Mouse (Mus musculus) liver, embryonic 15.5 days (tissue): ENCODE measurements around the gene Nr2e1. TPM values are rescaled to one million over a fixed set of nuclear protein-coding genes. Genes with fewer than 3 reads are reported as not detected.

Experiments
- ATAC-seq: fragments of 200-750 bp; cut with Nextera tagmentation; 2 replicates; pipeline ENCODE4 v1.8.0; 2017; ENCODE audit warnings: moderate number of reproducible peaks, mild to moderate bottlenecking, moderate library complexity; ENCODE audit not compliant: insufficient read depth
- H3K27ac ChIP-seq: fragments of 300-500 bp; sonication (generic); replicated peaks from 2 replicates; pipeline ENCODE4 v1.5.1; 2015; ENCODE audit warnings: mild to moderate bottlenecking, inconsistent platforms
- H3K27me3 ChIP-seq: fragments of 300-500 bp; sonication (generic); 2 replicates; pipeline ENCODE4 v1.6.1; 2015; ENCODE audit warnings: mild to moderate bottlenecking, inconsistent platforms
- H3K36me3 ChIP-seq: fragments of 300-500 bp; sonication (generic); replicated peaks from 2 replicates; pipeline ENCODE4 v1.6.1; 2015; ENCODE audit warnings: moderate library complexity, mild to moderate bottlenecking, inconsistent platforms
- H3K4me1 ChIP-seq: fragments of 300-500 bp; sonication (generic); replicated peaks from 2 replicates; pipeline ENCODE4 v1.6.1; 2015; ENCODE audit warnings: inconsistent platforms
- H3K4me2 ChIP-seq: fragments of 300-500 bp; sonication (generic); 2 replicates; pipeline ENCODE4 v1.6.1; 2015; ENCODE audit warnings: moderate library complexity, mild to moderate bottlenecking, inconsistent platforms
- H3K4me3 ChIP-seq: fragments of 300-500 bp; sonication (generic); replicated peaks from 2 replicates; pipeline ENCODE4 v1.5.1; 2015; ENCODE audit warnings: mild to moderate bottlenecking, inconsistent platforms
- H3K9ac ChIP-seq: fragments of 300-500 bp; sonication (generic); 2 replicates; pipeline ENCODE4 v1.6.1; 2015; ENCODE audit warnings: moderate library complexity, mild to moderate bottlenecking, inconsistent platforms
- H3K9me3 ChIP-seq: fragments of 300-500 bp; sonication (generic); replicated peaks from 2 replicates; pipeline ENCODE4 v1.6.1; 2016; ENCODE audit warnings: inconsistent platforms
- whole genome bisulfite sequencing: fragments of 180-500 bp; shearing (Covaris S2); methylation state at CpG from one replicate; pipeline ENCODE4 v1.1.7; 2015; ENCODE audit warnings: mixed read lengths; ENCODE audit not compliant: insufficient replicate concordance; 5-methylcytosine and 5-hydroxymethylcytosine counted together
- polyA plus RNA-seq: library from polyadenylated mRNA; unstranded; fragments of >200 nt; fragmentation: Nextera tagmentation; extraction: Ambion mirVana; gene quantifications from 2 replicates; pipeline ENCODE4 v1.2.1, GENCODE M21; 2015

Nr2e1 gene
- polyA plus RNA-seq, 1 experiment from 2014 or later: not detected

DNA sequence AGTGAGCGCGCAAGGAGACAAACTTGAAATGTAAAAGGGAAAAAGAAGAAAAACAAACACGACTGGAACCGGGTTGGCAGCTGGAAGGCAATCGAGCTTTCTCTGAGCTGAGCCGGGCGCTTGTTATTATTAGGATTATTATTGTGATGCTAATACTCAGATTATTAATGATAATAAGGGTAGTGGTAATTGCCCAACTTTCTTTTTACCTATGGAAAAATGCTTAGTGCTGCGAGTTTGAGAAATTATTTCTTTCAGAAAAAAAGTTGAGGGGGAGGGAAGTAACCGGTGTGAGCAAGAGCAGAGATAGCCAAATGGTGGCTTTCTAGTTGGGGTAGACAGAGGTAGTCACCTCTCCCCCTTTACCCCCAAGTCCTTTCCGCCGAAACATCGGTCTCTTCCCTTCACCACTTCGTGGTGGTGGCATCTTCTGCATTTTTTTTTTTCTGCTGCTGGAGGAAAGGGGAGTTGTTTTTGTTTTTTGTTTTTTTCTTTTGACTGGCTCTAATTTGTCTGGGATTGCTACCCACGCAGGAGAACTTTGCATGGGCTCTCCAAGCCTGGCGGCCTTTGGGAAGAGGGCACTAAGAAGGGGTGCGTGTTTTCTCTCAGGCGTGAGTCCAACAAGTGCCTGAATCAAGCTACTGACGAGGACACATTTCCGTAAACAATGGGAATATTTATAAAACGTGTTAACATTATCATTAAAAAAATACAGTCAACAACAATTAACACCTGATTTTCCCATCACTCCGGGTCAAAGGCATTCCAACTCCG is 4.5 kb downstream of the Nr2e1 start:
- WGBS: 3% methylated on average over 22 of the region's 22 CpGs
- Histone ChIP-seq H3K27ac (no peak overlapping the region), H3K9me3 (no peaks in the 10 kb centered on the region), H3K4me1 (peaks cover 5% of the 10 kb centered on the region; the same call in 1 of the 2 replicates), H3K9ac (no peak overlapping the region), H3K36me3 (no peaks in the 10 kb centered on the region), H3K4me3 (no peak overlapping the region), H3K4me2 (no peak overlapping the region), H3K27me3 (peaks cover 100% of the 10 kb centered on the region)
- ATAC-seq: no peak

DNA sequence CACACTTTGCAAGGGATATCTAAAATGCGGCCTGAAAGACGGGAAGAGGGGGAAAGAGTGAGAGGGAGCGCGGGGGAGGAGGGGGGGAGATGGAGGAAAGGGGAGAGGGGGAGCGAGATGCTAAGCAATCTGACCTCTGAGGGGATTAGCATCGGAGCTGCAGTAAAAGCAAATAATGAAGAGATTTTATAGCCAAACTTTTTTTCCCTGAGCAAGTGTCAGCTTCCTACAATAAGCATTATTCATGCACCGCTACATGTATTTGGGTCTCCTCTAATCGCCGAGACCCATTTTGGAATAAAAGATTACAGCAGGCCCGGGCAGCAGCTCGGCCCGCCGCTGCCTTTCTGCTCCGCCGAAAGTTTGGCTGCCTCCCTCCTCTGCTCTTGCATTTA is 5.2 kb downstream of the Nr2e1 start:
- Histone ChIP-seq H3K27ac (no peak overlapping the region), H3K9me3 (no peaks in the 10 kb centered on the region), H3K27me3 (peaks cover 100% of the 10 kb centered on the region), H3K9ac (no peak overlapping the region), H3K4me1 (peaks cover 5% of the 10 kb centered on the region; the same call in 1 of the 2 replicates), H3K36me3 (no peaks in the 10 kb centered on the region), H3K4me2 (no peak overlapping the region), H3K4me3 (no peak overlapping the region)
- WGBS: 2% methylated on average over 15 of the region's 15 CpGs
- ATAC-seq: no peak

- whole genome bisulfite sequencing: 3% methylated on average over 15 of the region's 15 CpGs
- no peak overlapping the region for H3K4me3 ChIP-seq
Measured at GRCm38 (mm10) chr10:42577525-42578280, 5.7 kb downstream of the Nr2e1 start.

DNA sequence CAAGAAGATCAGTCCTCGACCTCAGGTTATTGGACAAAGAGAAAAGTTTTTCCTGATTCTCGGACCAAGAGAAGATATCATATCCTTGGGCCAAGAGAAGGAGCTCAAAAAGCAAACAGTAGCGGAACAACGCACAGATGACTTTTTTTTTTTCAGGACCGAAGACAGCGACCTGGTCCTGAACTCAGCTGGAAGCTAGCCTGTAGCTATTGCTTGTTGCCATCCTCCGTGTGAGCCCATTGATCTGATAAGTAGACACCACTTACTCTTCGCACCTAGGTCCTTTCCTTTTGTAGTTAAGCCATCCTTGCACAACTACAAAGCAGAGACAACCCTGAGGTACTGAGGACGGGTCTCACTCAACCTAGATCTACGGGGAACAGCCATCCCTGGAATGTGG is 8.8 kb downstream of the Nr2e1 start:
- H3K27ac ChIP-seq: no peak overlapping the region
- H3K9ac ChIP-seq: no peak overlapping the region
- H3K27me3 ChIP-seq: peaks cover 100% of the 10 kb centered on the region
- 0 out of 2 replicates have a peak, but pooled peaks cover 4% of the 10 kb centered on the region for H3K4me1 ChIP-seq
- H3K4me2 ChIP-seq: no peak overlapping the region
- WGBS: 3% methylated on average over 10 of the region's 10 CpGs
- ATAC-seq: no peak
- H3K9me3 ChIP-seq: no peaks in the 10 kb centered on the region
- H3K36me3 ChIP-seq: no peaks in the 10 kb centered on the region
- no peak overlapping the region for H3K4me3 ChIP-seq

More at GRCm38 (mm10) chr10:42577525-42578280, 5.7 kb downstream of the Nr2e1 start:
- no peaks in the 10 kb centered on the region for H3K9me3 ChIP-seq
- peaks cover 100% of the 10 kb centered on the region for H3K27me3 ChIP-seq
- no peak overlapping the region for H3K4me2 ChIP-seq
- no peak overlapping the region for H3K9ac ChIP-seq
- ATAC-seq: no peak
- H3K27ac ChIP-seq: no peak overlapping the region
- no peaks in the 10 kb centered on the region for H3K36me3 ChIP-seq
- peaks cover 5% of the 10 kb centered on the region; the same call in 1 of the 2 replicates for H3K4me1 ChIP-seq

DNA sequence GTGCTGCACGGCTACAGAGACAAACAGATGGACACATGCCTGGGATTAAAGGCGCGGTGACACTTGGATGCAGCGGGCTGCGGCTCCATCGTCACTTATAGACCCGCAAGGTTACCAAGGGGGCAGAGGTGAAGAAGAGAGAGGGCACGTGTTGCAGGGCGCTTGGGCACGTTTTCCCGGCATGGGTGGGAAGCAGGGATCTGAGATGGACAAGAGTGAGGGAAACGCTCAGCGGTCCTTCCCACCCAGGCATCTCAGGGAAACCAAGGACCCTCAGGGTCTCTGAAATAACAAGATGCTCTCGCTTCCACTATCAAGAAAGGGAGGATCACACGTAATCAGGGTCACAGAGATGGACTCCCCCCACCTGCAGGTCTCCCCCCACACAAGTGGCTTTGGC is 10.5 kb downstream of the Nr2e1 start:
- no peak overlapping the region for H3K4me2 ChIP-seq
- no peak for ATAC-seq
- WGBS: 3% methylated on average over 15 of the region's 15 CpGs

DNA sequence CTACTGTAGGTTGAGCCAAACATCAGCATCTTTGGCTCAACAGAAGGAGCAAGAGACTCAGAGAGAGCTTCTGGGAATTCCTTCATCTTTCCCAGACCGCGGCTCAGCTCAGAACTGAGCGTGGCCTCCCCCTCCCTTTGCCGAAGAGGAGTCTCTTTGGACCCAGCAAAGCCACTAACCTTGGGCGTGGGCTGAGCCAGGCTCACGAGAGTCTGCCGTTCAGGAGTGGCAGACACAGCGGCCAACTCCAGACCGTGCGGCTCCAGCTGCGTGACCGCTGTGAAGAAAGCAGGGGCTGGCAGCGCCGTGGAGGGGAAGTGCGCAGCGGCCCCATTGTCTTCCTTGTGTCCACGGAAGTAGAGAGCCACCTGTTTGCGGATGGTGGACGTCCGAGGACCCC is 10.9 kb downstream of the Nr2e1 start:
- H3K27me3 ChIP-seq: peaks cover 98% of the 10 kb centered on the region
- H3K4me2 ChIP-seq: no peak overlapping the region
- no peak for ATAC-seq
- no peak overlapping the region for H3K9ac ChIP-seq
- no peak overlapping the region for H3K27ac ChIP-seq
- H3K36me3 ChIP-seq: no peaks in the 10 kb centered on the region
- H3K9me3 ChIP-seq: no peaks in the 10 kb centered on the region
- no peaks in the 10 kb centered on the region for H3K4me1 ChIP-seq
- no peak overlapping the region for H3K4me3 ChIP-seq
- WGBS: 4% methylated on average over 20 of the region's 20 CpGs

More for the DNA sequence above, 10.5 kb downstream of the Nr2e1 start:
- Histone ChIP-seq H3K4me3 (no peak overlapping the region), H3K27ac (no peak overlapping the region), H3K9me3 (no peaks in the 10 kb centered on the region), H3K36me3 (no peaks in the 10 kb centered on the region), H3K4me1 (no peaks in the 10 kb centered on the region), H3K27me3 (peaks cover 99% of the 10 kb centered on the region), H3K9ac (no peak overlapping the region)

DNA sequence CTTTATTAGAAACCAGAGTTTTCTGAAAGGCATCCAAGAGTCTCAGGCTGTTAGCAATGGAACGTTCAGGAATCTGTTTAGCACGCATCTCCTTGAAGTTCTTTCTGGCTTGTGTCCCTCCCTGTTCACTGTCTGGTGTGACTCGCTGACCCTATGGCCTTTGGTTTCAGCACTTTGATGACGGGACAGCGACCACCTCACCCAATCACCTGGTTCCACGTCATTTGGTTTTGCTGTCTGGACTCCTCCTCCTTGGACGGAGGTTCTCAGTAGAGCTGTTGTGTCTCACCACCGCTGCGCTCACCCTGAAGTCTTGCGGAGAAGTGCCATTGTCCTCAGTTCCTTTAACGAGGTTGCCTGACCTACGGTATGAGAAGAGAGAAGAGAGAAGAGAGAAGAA is 21.2 kb downstream of the Nr2e1 start:
- Histone ChIP-seq H3K9ac (no peak overlapping the region), H3K36me3 (no peaks in the 10 kb centered on the region), H3K4me1 (0 out of 2 replicates have a peak, but pooled peaks cover 3% of the 10 kb centered on the region), H3K27ac (no peak overlapping the region), H3K9me3 (no peaks in the 10 kb centered on the region), H3K4me2 (no peak overlapping the region), H3K4me3 (no peak overlapping the region), H3K27me3 (peaks cover 90% of the 10 kb centered on the region)
- WGBS: 3% methylated on average over 12 of the region's 12 CpGs
- no peak for ATAC-seq

- no peaks in the 10 kb centered on the region for H3K9me3 ChIP-seq
- no peak overlapping the region for H3K4me2 ChIP-seq
- peaks cover 84% of the 10 kb centered on the region for H3K27me3 ChIP-seq
- H3K27ac ChIP-seq: no peak overlapping the region
- no peak for ATAC-seq
- H3K9ac ChIP-seq: no peak overlapping the region
- 0 out of 2 replicates have a peak, but pooled peaks cover 3% of the 10 kb centered on the region for H3K4me1 ChIP-seq
- no peaks in the 10 kb centered on the region for H3K36me3 ChIP-seq
- WGBS: 44% methylated on average over 5 of the region's 5 CpGs
- H3K4me3 ChIP-seq: no peak overlapping the region
Measured at GRCm38 (mm10) chr10:42559581-42560200, 23.7 kb downstream of the Nr2e1 start.

DNA sequence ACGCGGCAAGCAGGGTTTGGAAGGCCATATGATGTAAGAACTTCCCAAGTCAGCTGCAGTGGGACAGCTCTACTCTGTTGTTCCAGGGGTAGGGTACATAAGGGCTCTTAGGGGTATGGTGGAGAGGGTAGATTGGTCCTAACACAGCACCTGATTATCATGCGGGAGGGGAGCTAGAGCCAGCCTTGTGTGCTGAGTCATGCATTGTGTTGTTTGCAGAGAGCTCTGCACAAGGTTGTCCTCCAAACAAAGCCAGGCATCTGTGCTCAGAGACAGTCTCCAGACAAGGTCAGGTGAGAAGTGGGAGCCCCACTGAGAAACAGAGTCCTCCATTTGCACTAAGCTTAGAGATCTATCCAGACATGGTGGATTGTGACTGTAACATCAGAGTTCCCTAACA is 36.9 kb downstream of the Nr2e1 start:
- Histone ChIP-seq H3K4me1 (peaks cover 26% of the 10 kb centered on the region), H3K9ac (no peak overlapping the region), H3K4me3 (no peak overlapping the region), H3K27me3 (peaks cover 24% of the 10 kb centered on the region), H3K27ac (peak overlapping the region; percentile 10; the same call in 1 of the 2 replicates), H3K4me2 (no peak overlapping the region), H3K36me3 (no peaks in the 10 kb centered on the region), H3K9me3 (no peaks in the 10 kb centered on the region)
- ATAC-seq: peak; percentile 47
- 81% methylated on average over 3 of the region's 3 CpGs for WGBS

DNA sequence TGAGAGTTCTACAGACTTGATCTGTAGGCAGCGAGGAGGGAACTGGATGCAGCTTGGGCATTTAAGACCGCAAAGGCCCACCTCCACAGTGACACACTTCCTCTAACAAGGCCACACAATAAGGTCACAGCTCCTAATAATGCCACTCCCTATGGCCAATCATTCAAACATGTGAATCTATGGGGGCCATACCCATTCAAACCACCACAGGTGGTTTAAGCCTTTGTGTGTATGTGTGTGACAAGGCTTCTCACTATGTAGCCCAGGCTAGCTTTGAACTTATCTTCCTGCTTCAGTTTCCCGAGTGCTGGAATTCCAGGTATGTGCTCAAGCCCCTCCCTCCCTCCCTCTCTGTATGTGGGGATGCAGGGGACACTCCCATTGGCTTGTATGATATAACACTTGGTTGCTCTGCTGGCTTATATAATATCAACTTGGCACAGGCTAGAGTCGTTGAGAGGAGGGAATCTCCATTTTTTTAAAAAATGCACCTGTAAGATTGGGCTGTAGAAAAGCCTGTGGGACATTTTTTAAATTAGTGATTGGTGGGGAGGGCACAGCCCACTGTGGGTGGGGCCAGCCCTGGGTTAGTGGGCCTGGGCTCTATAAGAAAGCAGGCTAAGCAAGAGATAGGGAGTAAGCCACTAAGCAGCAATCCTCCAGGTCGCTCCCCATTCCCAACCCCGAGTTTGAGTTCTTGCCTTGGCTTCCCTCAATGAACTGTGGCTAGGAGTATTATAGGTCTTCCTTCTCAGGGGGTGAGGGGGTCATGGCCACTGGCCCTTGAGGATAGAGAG is 37.5 kb downstream of the Nr2e1 start:
- Histone ChIP-seq H3K9ac (no peak overlapping the region), H3K4me2 (no peak overlapping the region), H3K27ac (peak overlapping the region; percentile 10; the same call in 1 of the 2 replicates), H3K27me3 (peaks cover 18% of the 10 kb centered on the region), H3K4me3 (no peak overlapping the region), H3K36me3 (no peaks in the 10 kb centered on the region), H3K9me3 (no peaks in the 10 kb centered on the region), H3K4me1 (peaks cover 26% of the 10 kb centered on the region)
- 68% methylated on average over 6 of the region's 6 CpGs for WGBS
- 0 out of 2 replicates have a peak, but pooled peaks have one; percentile 34 for ATAC-seq
